Mouse (Mus musculus): ENCODE data around the gene Tmem106c. TPM values are rescaled to one million over a fixed set of nuclear protein-coding genes. Genes with fewer than 3 reads are reported as not detected.

The Tmem106c gene
- 14.8 and 15.8 TPM in 2 replicates for polyA plus RNA-seq (2015; fragmentation: Nextera tagmentation; extraction: Ambion mirVana)

DNA sequence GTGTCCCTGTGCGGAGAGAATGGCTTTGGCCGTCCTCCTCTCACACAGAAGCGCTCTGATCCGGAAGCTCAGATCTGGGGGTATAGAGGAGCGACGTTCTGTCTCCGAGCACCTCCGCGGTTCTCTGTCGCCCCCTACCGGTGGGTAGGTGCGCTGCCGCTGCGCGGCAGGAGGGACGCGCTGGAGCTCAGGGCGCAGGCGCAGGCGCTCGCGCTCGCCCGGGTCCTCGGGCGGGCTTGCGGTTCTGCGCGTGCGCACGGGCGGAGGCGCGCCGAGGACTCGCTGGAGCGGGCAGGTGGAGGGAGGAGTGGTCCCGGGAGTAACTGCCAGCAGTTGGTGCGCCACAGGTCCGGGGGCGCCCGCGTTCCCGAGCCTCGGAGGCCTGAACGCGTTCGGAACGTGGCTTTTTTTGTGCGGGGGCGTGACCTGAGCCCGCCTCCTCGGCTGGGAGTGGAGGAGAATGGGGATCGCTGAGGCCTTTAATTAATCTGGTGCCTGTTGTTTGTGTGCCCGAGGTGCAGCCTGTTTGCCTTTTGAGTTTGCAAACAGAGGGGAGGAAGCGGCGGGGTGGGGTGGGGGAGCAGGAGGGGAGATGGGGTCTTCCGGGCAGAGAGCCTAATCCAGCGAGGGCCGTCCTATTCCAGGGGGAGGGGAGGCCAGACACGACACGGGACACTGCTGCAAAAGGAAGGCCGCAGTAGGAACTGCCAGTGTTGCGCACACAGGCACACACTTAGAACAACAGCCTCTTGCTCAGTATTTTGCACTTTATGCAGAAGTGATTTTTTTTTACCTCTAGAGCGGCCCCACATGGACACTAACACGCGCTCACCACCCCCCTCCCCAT lies at the start of gene Tmem106c:
Gene Tmem106c, plus strand, starts transcription at position 212 of the 847 bp plus-strand sequence.
- peak; percentile 92 for ATAC-seq (ENCODE audit: low read depth)
- H3K27ac ChIP-seq: peak within 1 kb of the TSS; percentile 34

DNA sequence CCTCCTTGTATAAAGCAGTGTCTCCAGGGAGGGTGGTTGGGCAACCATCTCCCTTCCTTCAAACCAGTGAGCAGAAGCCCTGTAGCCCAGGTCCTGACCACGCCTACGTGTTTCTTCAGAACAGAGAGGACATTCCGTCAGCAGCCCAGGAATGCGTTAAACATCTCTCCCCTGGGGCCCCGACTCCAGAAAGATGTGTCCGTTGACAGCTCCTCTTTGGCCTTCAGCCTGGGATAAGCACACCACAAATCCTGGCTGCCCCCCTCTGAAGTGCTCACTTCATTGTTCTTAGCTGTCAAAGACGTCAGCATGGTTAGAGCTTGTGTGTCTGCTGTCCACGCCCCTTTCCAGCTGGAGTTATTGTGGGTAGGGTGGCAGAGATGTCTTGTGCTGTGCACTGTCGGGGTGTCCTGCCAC lies 49.7 kb upstream of the Tmem106c start:
- ATAC-seq (ENCODE audit: low read depth): no peak
- Histone ChIP-seq H3K27ac (no peak overlapping the region), H3K4me3 (replicated peaks) (no peak overlapping the region)

More for the DNA sequence above, at the start of gene Tmem106c:
- H3K4me1 ChIP-seq (replicated peaks): peaks cover 7% of the 10 kb centered on the region
- peak within 1 kb of the TSS; percentile 81 for H3K9ac ChIP-seq
- H3K9me3 ChIP-seq (replicated peaks): no peaks in the 10 kb centered on the region
- peak within 1 kb of the TSS; percentile 72 for H3K4me3 ChIP-seq (replicated peaks)
- no peaks in the 10 kb centered on the region for H3K27me3 ChIP-seq
- peak; percentile 88 for DNase-seq
- H3K36me3 ChIP-seq: no peaks in the 10 kb centered on the region
- 1% methylated on average over 67 of the region's 67 CpGs for WGBS (ENCODE audit: insufficient replicate concordance)
- H3K4me2 ChIP-seq: peak within 1 kb of the TSS; percentile 93

DNA sequence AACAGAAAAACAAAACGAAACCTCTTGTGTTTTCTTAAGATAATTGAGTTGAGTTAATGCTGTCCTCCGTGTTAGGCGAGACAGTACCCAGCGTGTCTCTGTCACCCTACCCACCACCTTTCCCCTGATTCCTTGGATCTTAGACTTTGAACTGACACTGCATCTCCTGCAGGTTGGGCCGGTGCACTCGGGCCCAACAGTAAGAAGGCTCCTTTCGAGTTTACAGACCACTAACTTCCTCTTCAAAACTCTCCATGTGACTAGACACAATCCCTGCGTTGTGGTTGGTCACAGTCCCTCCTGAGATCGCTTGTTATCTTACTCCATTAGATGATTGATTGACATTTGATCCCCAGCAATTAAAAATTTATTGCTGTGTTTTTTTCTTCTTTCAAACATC lies 46.0 kb upstream of the Tmem106c start:
- no peak for DNase-seq
- Histone ChIP-seq H3K4me3 (replicated peaks) (no peak overlapping the region), H3K4me1 (replicated peaks) (no peaks in the 10 kb centered on the region), H3K9me3 (replicated peaks) (no peaks in the 10 kb centered on the region), H3K27me3 (peaks cover 20% of the 10 kb centered on the region), H3K27ac (no peak overlapping the region), H3K36me3 (no peaks in the 10 kb centered on the region), H3K4me2 (no peak overlapping the region), H3K9ac (no peak overlapping the region)
- ATAC-seq (ENCODE audit: low read depth): no peak
- 36% methylated on average over 9 of the region's 9 CpGs for whole genome bisulfite sequencing (ENCODE audit: insufficient replicate concordance)

More for the DNA sequence above, 49.7 kb upstream of the Tmem106c start:
- no peaks in the 10 kb centered on the region for H3K9me3 ChIP-seq (replicated peaks)
- 14% methylated on average over 9 of the region's 9 CpGs for WGBS (ENCODE audit: insufficient replicate concordance)
- H3K36me3 ChIP-seq: no peaks in the 10 kb centered on the region
- no peaks in the 10 kb centered on the region for H3K4me1 ChIP-seq (replicated peaks)
- DNase-seq: no peak
- no peak overlapping the region for H3K4me2 ChIP-seq
- no peak overlapping the region for H3K9ac ChIP-seq
- peaks cover 43% of the 10 kb centered on the region for H3K27me3 ChIP-seq

DNA sequence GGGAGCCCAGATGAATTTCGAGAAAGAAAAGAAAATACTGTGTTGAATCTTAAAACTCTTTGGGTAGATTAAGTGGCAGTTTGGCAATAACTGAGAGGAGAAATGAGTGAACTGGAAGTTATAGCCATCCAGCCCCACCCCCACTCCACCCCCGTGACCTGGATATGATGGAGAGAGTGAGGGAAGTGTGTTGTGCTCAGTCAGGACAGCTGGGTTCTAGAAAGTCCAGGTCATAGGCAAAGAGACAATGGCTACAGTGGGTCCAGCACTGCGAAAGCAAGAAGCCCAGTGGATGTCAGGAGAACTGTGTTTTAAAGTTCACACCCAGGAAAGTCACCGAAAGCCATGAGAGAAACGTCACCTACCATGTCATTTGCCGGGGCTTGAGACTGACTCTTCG lies 44.8 kb upstream of the Tmem106c start:
- no peak overlapping the region for H3K9ac ChIP-seq
- no peak overlapping the region for H3K27ac ChIP-seq
- H3K36me3 ChIP-seq: no peaks in the 10 kb centered on the region
- WGBS (ENCODE audit: insufficient replicate concordance): 58% methylated on average over 7 of the region's 7 CpGs
- H3K4me3 ChIP-seq (replicated peaks): no peak overlapping the region
- no peaks in the 10 kb centered on the region for H3K9me3 ChIP-seq (replicated peaks)
- H3K27me3 ChIP-seq: peaks cover 11% of the 10 kb centered on the region
- H3K4me1 ChIP-seq (replicated peaks): no peaks in the 10 kb centered on the region
- ATAC-seq (ENCODE audit: low read depth) (no peak), DNase-seq (no peak)
- no peak overlapping the region for H3K4me2 ChIP-seq

DNA sequence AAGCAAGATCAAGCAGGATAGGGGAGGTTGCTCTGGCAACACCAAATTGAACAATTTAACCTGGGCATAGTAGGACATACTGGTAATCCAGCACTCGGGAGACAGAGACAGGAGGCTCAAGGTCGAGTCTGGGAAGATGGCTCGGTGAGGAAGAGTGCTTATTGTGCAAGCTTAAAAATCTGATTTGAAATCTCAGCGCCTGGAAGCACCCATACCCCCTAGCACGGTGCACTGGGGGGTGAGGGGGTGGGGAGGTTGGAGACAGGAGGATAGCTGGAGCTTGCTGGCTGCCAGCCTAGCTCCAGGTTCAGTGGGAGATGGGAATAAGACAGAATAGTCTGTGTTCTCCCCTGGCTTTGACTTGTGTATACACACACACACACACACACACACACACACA lies 43.7 kb upstream of the Tmem106c start:
- Histone ChIP-seq H3K4me2 (no peak overlapping the region), H3K4me1 (replicated peaks) (no peaks in the 10 kb centered on the region), H3K4me3 (replicated peaks) (no peak overlapping the region), H3K27ac (no peak overlapping the region), H3K27me3 (no peaks in the 10 kb centered on the region), H3K9ac (no peak overlapping the region), H3K36me3 (no peaks in the 10 kb centered on the region), H3K9me3 (replicated peaks) (no peaks in the 10 kb centered on the region)
- 43% methylated on average over 5 of the region's 5 CpGs for WGBS (ENCODE audit: insufficient replicate concordance)
- ATAC-seq (ENCODE audit: low read depth): no peak
- no peak for DNase-seq

DNA sequence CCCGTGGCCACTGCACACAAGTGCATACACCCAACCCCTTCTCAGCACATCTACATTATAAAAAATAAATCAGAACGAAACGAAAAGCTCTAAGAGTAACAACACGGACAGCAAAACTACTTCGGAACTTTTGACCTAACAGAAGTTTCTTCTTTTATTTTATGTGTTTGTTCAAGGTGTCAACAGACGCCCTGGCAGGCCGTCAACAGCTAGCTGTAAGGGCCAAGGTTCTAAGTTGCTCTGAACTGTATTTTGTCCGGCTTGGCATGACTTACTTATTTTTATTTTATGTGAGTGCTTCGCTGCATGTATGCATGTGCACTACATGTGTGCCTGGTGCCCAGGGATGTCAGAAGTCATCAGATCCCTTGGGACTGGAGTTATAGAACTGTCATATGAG lies 42.2 kb upstream of the Tmem106c start:
- no peaks in the 10 kb centered on the region for H3K9me3 ChIP-seq (replicated peaks)
- H3K9ac ChIP-seq: no peak overlapping the region
- no peak overlapping the region for H3K4me2 ChIP-seq
- H3K27me3 ChIP-seq: no peaks in the 10 kb centered on the region
- H3K36me3 ChIP-seq: no peaks in the 10 kb centered on the region
- DNase-seq (no peak), ATAC-seq (ENCODE audit: low read depth) (no peak)
- H3K4me1 ChIP-seq (replicated peaks): no peaks in the 10 kb centered on the region
- WGBS (ENCODE audit: insufficient replicate concordance): 77% methylated on average over 9 of the region's 9 CpGs
- H3K27ac ChIP-seq: no peak overlapping the region
- no peak overlapping the region for H3K4me3 ChIP-seq (replicated peaks)

DNA sequence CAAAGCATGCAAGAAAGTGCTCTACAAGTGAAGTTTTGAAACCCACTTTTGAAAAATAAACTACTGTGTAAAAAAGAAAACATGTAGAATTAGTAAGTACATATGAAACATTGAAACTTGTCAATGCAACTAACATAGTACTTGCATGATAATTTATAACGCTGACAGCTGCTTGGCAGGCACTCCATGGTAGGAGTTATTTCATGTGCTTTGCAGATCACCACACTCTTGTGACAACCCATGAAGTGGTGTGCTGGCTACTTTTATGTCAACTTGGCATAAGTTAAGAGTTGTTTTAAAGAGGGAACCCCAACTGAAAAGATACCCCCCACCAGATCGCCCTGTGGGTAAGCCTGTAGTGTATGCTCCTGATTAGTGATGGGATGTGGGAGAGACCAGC lies 41.6 kb upstream of the Tmem106c start:
- ATAC-seq (ENCODE audit: low read depth): no peak
- Histone ChIP-seq H3K36me3 (no peaks in the 10 kb centered on the region), H3K27me3 (no peaks in the 10 kb centered on the region), H3K4me2 (no peak overlapping the region), H3K4me3 (replicated peaks) (no peak overlapping the region), H3K27ac (no peak overlapping the region), H3K4me1 (replicated peaks) (no peaks in the 10 kb centered on the region), H3K9ac (no peak overlapping the region), H3K9me3 (replicated peaks) (no peaks in the 10 kb centered on the region)
- WGBS (ENCODE audit: insufficient replicate concordance): 79% methylated on average over 2 of the region's 2 CpGs
- DNase-seq: no peak

DNA sequence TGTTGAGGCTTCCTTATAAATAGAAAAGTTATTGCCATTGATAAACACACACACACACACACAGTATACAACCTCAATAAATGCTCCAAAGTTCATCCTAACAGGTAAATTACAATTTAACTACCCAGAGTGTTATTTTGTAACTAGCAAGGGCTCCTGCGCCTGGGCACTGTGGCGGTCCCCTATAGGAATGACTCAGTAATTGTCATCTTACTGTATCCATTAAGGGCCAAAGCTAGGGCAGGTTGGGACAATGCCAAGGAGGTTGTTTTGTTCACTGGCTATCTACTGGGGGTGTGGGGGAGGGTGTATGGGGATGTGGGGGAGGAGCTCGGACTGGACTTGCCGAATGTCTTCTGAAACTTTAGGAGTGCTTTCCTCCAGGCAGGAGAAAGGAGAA lies 37.0 kb upstream of the Tmem106c start:
- no peaks in the 10 kb centered on the region for H3K27me3 ChIP-seq
- no peak for DNase-seq
- H3K36me3 ChIP-seq: no peaks in the 10 kb centered on the region
- H3K9ac ChIP-seq: no peak overlapping the region
- no peak overlapping the region for H3K27ac ChIP-seq
- H3K4me3 ChIP-seq (replicated peaks): no peak overlapping the region
- H3K4me2 ChIP-seq: no peak overlapping the region
- no peaks in the 10 kb centered on the region for H3K4me1 ChIP-seq (replicated peaks)
- no peak for ATAC-seq (ENCODE audit: low read depth)
- 52% methylated on average over 4 of the region's 4 CpGs for WGBS (ENCODE audit: insufficient replicate concordance)
- H3K9me3 ChIP-seq (replicated peaks): no peaks in the 10 kb centered on the region

DNA sequence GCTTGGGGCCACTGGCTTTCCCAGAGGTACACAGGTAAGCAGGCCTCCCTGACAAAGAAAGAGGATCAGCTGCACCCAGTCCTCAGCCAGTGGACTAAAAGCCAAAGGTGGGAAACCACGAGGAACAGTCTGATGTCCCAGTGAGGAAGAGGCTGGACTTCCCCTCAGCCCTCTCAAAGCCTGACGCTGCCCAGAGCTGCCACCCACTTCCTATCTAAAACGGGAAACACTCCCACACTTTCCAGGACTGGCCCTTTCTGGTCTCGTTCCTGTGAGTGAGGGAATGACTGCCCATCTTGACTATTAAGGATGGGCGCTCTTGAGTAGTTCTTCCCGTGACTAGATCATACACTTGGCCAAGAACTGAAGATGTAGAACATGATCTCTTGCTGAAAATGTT lies 36.2 kb upstream of the Tmem106c start:
- DNase-seq: no peak
- WGBS (ENCODE audit: insufficient replicate concordance): 26% methylated on average over 6 of the region's 6 CpGs

DNA sequence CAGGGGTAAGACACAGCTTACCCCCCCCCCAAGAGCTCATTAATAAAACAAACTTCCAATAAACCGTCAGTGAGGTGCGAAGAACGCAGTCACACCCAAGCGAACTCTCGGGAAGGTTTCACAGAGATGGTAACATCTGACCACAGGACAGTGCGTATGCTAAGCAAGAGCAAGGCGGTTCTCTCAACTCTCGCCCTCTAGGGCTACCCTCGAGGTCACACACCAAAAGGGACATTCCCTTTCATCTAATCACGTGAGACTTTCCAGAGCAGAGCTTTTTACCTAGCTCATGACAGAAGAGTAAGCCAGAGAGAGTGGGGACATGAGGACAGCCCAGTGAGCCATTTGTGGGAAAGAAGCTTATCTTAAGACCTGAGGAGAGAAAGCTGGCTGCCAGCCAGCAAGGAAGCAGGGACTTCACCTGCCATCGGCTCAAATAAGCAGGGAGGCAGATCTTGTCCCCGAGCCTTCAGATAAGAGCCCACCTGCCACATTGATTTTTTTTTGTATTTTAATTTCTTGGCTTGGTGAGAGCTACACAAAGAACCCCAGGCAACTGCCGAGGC lies 34.7 kb upstream of the Tmem106c start:
- ATAC-seq (ENCODE audit: low read depth) (no peak), DNase-seq (no peak)
- Histone ChIP-seq H3K4me3 (replicated peaks) (no peak overlapping the region), H3K27me3 (no peaks in the 10 kb centered on the region), H3K36me3 (no peaks in the 10 kb centered on the region), H3K9ac (no peak overlapping the region), H3K9me3 (replicated peaks) (no peaks in the 10 kb centered on the region), H3K4me2 (no peak overlapping the region), H3K4me1 (replicated peaks) (no peaks in the 10 kb centered on the region), H3K27ac (no peak overlapping the region)
- WGBS (ENCODE audit: insufficient replicate concordance): 38% methylated on average over 13 of the region's 13 CpGs

More for the DNA sequence above, 36.2 kb upstream of the Tmem106c start:
- Histone ChIP-seq H3K27me3 (no peaks in the 10 kb centered on the region), H3K4me2 (no peak overlapping the region), H3K4me3 (replicated peaks) (no peak overlapping the region), H3K4me1 (replicated peaks) (no peaks in the 10 kb centered on the region), H3K9me3 (replicated peaks) (no peaks in the 10 kb centered on the region), H3K27ac (no peak overlapping the region), H3K9ac (no peak overlapping the region), H3K36me3 (no peaks in the 10 kb centered on the region)
- no peak for ATAC-seq (ENCODE audit: low read depth)

DNA sequence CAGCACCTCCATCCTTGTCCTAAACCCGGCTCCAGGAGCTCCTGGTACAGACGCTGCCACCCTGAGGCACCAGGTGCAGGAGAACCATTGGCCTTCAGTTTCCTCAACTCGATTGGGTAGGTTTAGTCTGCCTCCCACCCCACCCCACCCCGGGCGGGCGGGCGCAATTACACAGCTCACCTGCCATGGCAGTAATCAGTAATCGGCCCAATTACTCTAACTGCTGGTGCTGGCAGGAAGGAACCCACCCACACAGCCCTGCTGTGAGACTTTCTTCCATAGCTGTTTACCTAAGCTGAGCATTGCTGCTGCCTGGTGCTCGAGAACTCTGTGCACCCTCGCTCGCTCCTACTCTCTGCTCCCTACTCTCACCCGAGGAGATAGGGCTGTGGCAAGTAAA lies 31.6 kb upstream of the Tmem106c start:
- no peak overlapping the region for H3K9ac ChIP-seq
- H3K4me1 ChIP-seq (replicated peaks): no peaks in the 10 kb centered on the region
- H3K27me3 ChIP-seq: no peaks in the 10 kb centered on the region
- WGBS (ENCODE audit: insufficient replicate concordance): 70% methylated on average over 12 of the region's 12 CpGs
- H3K36me3 ChIP-seq: no peaks in the 10 kb centered on the region
- DNase-seq (no peak), ATAC-seq (ENCODE audit: low read depth) (no peak)
- H3K4me2 ChIP-seq: no peak overlapping the region
- no peak overlapping the region for H3K4me3 ChIP-seq (replicated peaks)
- no peak overlapping the region for H3K27ac ChIP-seq
- no peaks in the 10 kb centered on the region for H3K9me3 ChIP-seq (replicated peaks)

DNA sequence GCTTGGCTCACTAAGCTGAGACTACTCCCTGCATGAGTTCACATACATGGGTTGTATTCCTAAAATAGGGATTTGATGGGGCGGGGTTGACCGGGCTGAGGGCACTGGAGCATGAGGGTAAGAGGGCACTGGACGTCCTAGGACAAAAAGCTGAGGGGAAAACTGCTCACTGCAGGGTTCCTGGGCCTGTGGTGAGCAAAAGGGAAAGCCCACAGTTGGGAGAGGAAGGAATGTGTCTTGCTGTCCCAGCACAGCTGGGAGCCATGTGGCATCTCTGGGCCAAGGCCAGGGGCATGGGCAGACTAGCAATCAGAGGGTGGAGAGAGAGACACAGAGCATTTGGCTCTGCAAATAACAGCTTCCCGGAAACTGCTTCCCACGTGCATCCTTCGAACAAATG lies 25.4 kb upstream of the Tmem106c start:
- Histone ChIP-seq H3K4me1 (replicated peaks) (no peaks in the 10 kb centered on the region), H3K9ac (no peak overlapping the region), H3K36me3 (no peaks in the 10 kb centered on the region), H3K4me3 (replicated peaks) (no peak overlapping the region), H3K4me2 (no peak overlapping the region), H3K27me3 (no peaks in the 10 kb centered on the region), H3K9me3 (replicated peaks) (no peaks in the 10 kb centered on the region), H3K27ac (no peak overlapping the region)
- DNase-seq: no peak
- 52% methylated on average over 6 of the region's 6 CpGs for WGBS (ENCODE audit: insufficient replicate concordance)
- ATAC-seq (ENCODE audit: low read depth): no peak
